Mouse (Mus musculus): ENCODE measurements around the gene Smg6. TPM values are rescaled to one million over a fixed set of nuclear protein-coding genes. Genes with fewer than 3 reads are reported as not detected.

Gene Smg6
- polyA plus RNA-seq, 1 experiment from 2014 or later = 18.5 TPM

GRCm38 (mm10) chr11:75168590-75169361, 243.2 kb downstream of the Smg6 start:
- peak; percentile 93 for DNase-seq (ENCODE audit: low spot score)
- H3K4me3 ChIP-seq (ENCODE audit: low read depth, low read length) = peak overlapping the region; percentile 54
- ATAC-seq (ENCODE audit: insufficient number of reproducible peaks, low FRiP score, low TSS enrichment, low read depth) = no peak
- WGBS = under 1% methylated on average over 79 of the region's 83 CpGs
- H3K9ac ChIP-seq (ENCODE audit: low read length) = peak overlapping the region; percentile 68
- H3K9me3 ChIP-seq (ENCODE audit: control insufficient read depth, low read length) = no peaks in the 10 kb centered on the region
- peaks cover 45% of the 10 kb centered on the region for H3K4me1 ChIP-seq (ENCODE audit: control insufficient read depth, insufficient read depth, low read length)
- H3K27ac ChIP-seq (replicated peaks; ENCODE audit: low read depth, low read length) = peak overlapping the region; percentile 59; the same call in 1 of the 2 replicates
- peaks cover 2% of the 10 kb centered on the region; the same call in 1 of the 2 replicates for H3K36me3 ChIP-seq (ENCODE audit: control insufficient read depth, insufficient read depth, low read length)
- H3K27me3 ChIP-seq (ENCODE audit: control insufficient read depth, insufficient read depth, low read length) = peaks cover 96% of the 10 kb centered on the region
- H3K4me2 ChIP-seq (ENCODE audit: low read depth, severe bottlenecking) = peak overlapping the region; percentile 92

GRCm38 (mm10) chr11:75169405-75170080, 243.9 kb downstream of the Smg6 start, which contains the start of gene Hic1:
Gene Hic1, minus strand, starts transcription at chr11:75169519.
- Histone ChIP-seq H3K36me3 (ENCODE audit: control insufficient read depth, insufficient read depth, low read length) (peaks cover 2% of the 10 kb centered on the region; the same call in 1 of the 2 replicates), H3K4me1 (ENCODE audit: control insufficient read depth, insufficient read depth, low read length) (peaks cover 48% of the 10 kb centered on the region), H3K27me3 (ENCODE audit: control insufficient read depth, insufficient read depth, low read length) (peaks cover 89% of the 10 kb centered on the region), H3K4me2 (ENCODE audit: low read depth, severe bottlenecking) (peak within 1 kb of the TSS; percentile 92), H3K4me3 (ENCODE audit: low read depth, low read length) (peak within 1 kb of the TSS; percentile 54), H3K27ac (replicated peaks; ENCODE audit: low read depth, low read length) (peak within 1 kb of the TSS; percentile 59; the same call in 1 of the 2 replicates), H3K9me3 (ENCODE audit: control insufficient read depth, low read length) (no peaks in the 10 kb centered on the region), H3K9ac (ENCODE audit: low read length) (peak within 1 kb of the TSS; percentile 68)
- DNase-seq (ENCODE audit: low spot score) = peak; percentile 41
- 5% methylated on average over 23 of the region's 23 CpGs for WGBS
- no peak for ATAC-seq (ENCODE audit: insufficient number of reproducible peaks, low FRiP score, low TSS enrichment, low read depth)

- H3K27ac ChIP-seq (replicated peaks; ENCODE audit: low read depth, low read length) = no peak overlapping the region
These were observed 244.6 kb downstream of the Smg6 start for GRCm38 (mm10) chr11:75170136-75170751.

GRCm38 (mm10) chr11:75171186-75171865, 245.7 kb downstream of the Smg6 start:
- Histone ChIP-seq H3K4me3 (ENCODE audit: low read depth, low read length) (0 out of 2 replicates have a peak overlapping the region, but pooled peaks have one; percentile 5), H3K36me3 (ENCODE audit: control insufficient read depth, insufficient read depth, low read length) (peaks cover 2% of the 10 kb centered on the region; the same call in 1 of the 2 replicates), H3K9ac (ENCODE audit: low read length) (no peak overlapping the region), H3K27ac (replicated peaks; ENCODE audit: low read depth, low read length) (no peak overlapping the region), H3K27me3 (ENCODE audit: control insufficient read depth, insufficient read depth, low read length) (peaks cover 71% of the 10 kb centered on the region), H3K9me3 (ENCODE audit: control insufficient read depth, low read length) (no peaks in the 10 kb centered on the region), H3K4me2 (ENCODE audit: low read depth, severe bottlenecking) (no peak overlapping the region), H3K4me1 (ENCODE audit: control insufficient read depth, insufficient read depth, low read length) (peaks cover 35% of the 10 kb centered on the region)
- WGBS = 10% methylated on average over 17 of the region's 17 CpGs
- ATAC-seq (ENCODE audit: insufficient number of reproducible peaks, low FRiP score, low TSS enrichment, low read depth) (no peak), DNase-seq (ENCODE audit: low spot score) (no peak)

More at GRCm38 (mm10) chr11:75170136-75170751, 244.6 kb downstream of the Smg6 start:
- Histone ChIP-seq H3K4me1 (ENCODE audit: control insufficient read depth, insufficient read depth, low read length) (peaks cover 44% of the 10 kb centered on the region), H3K9ac (ENCODE audit: low read length) (0 out of 2 replicates have a peak overlapping the region, but pooled peaks have one; percentile 7), H3K36me3 (ENCODE audit: control insufficient read depth, insufficient read depth, low read length) (peaks cover 2% of the 10 kb centered on the region; the same call in 1 of the 2 replicates), H3K27me3 (ENCODE audit: control insufficient read depth, insufficient read depth, low read length) (peaks cover 82% of the 10 kb centered on the region), H3K4me3 (ENCODE audit: low read depth, low read length) (peak overlapping the region; percentile 54), H3K9me3 (ENCODE audit: control insufficient read depth, low read length) (no peaks in the 10 kb centered on the region), H3K4me2 (ENCODE audit: low read depth, severe bottlenecking) (peak overlapping the region; percentile 92)
- peak; percentile 96 for DNase-seq (ENCODE audit: low spot score)
- ATAC-seq (ENCODE audit: insufficient number of reproducible peaks, low FRiP score, low TSS enrichment, low read depth) = peak; percentile 38; the same call in 1 of the 2 replicates
- under 1% methylated on average over 38 of the region's 38 CpGs for WGBS

GRCm38 (mm10) chr11:75172151-75173094, 246.8 kb downstream of the Smg6 start:
- Histone ChIP-seq H3K4me3 (ENCODE audit: low read depth, low read length) (peak overlapping the region; percentile 54), H3K4me2 (ENCODE audit: low read depth, severe bottlenecking) (peak overlapping the region; percentile 54), H3K9ac (ENCODE audit: low read length) (no peak overlapping the region), H3K9me3 (ENCODE audit: control insufficient read depth, low read length) (no peaks in the 10 kb centered on the region), H3K4me1 (ENCODE audit: control insufficient read depth, insufficient read depth, low read length) (peaks cover 32% of the 10 kb centered on the region), H3K27ac (replicated peaks; ENCODE audit: low read depth, low read length) (no peak overlapping the region), H3K27me3 (ENCODE audit: control insufficient read depth, insufficient read depth, low read length) (peaks cover 60% of the 10 kb centered on the region), H3K36me3 (ENCODE audit: control insufficient read depth, insufficient read depth, low read length) (0 out of 2 replicates have a peak, but pooled peaks cover 2% of the 10 kb centered on the region)
- ATAC-seq (ENCODE audit: insufficient number of reproducible peaks, low FRiP score, low TSS enrichment, low read depth) (no peak), DNase-seq (ENCODE audit: low spot score) (peak; percentile 49)
- WGBS = 1% methylated on average over 74 of the region's 75 CpGs

GRCm38 (mm10) chr11:75173095-75173798, 247.6 kb downstream of the Smg6 start:
- Histone ChIP-seq H3K4me1 (ENCODE audit: control insufficient read depth, insufficient read depth, low read length) (peaks cover 36% of the 10 kb centered on the region), H3K9ac (ENCODE audit: low read length) (no peak overlapping the region), H3K4me2 (ENCODE audit: low read depth, severe bottlenecking) (peak overlapping the region; percentile 54), H3K36me3 (ENCODE audit: control insufficient read depth, insufficient read depth, low read length) (0 out of 2 replicates have a peak, but pooled peaks cover 2% of the 10 kb centered on the region), H3K27me3 (ENCODE audit: control insufficient read depth, insufficient read depth, low read length) (peaks cover 53% of the 10 kb centered on the region), H3K27ac (replicated peaks; ENCODE audit: low read depth, low read length) (no peak overlapping the region), H3K9me3 (ENCODE audit: control insufficient read depth, low read length) (no peaks in the 10 kb centered on the region), H3K4me3 (ENCODE audit: low read depth, low read length) (peak overlapping the region; percentile 54)
- ATAC-seq (ENCODE audit: insufficient number of reproducible peaks, low FRiP score, low TSS enrichment, low read depth) = peak; percentile 71
- peak; percentile 95 for DNase-seq (ENCODE audit: low spot score)
- WGBS = 1% methylated on average over 71 of the region's 71 CpGs

GRCm38 (mm10) chr11:75173799-75174165, 248.2 kb downstream of the Smg6 start:
- Histone ChIP-seq H3K9me3 (ENCODE audit: control insufficient read depth, low read length) (no peaks in the 10 kb centered on the region), H3K36me3 (ENCODE audit: control insufficient read depth, insufficient read depth, low read length) (0 out of 2 replicates have a peak, but pooled peaks cover 2% of the 10 kb centered on the region), H3K27me3 (ENCODE audit: control insufficient read depth, insufficient read depth, low read length) (peaks cover 47% of the 10 kb centered on the region), H3K4me2 (ENCODE audit: low read depth, severe bottlenecking) (peak overlapping the region; percentile 54), H3K9ac (ENCODE audit: low read length) (no peak overlapping the region), H3K4me1 (ENCODE audit: control insufficient read depth, insufficient read depth, low read length) (peaks cover 32% of the 10 kb centered on the region), H3K27ac (replicated peaks; ENCODE audit: low read depth, low read length) (no peak overlapping the region), H3K4me3 (ENCODE audit: low read depth, low read length) (peak overlapping the region; percentile 54)
- 4% methylated on average over 15 of the region's 15 CpGs for WGBS
- DNase-seq (ENCODE audit: low spot score) = no peak
- no peak for ATAC-seq (ENCODE audit: insufficient number of reproducible peaks, low FRiP score, low TSS enrichment, low read depth)

Data from limb, embryonic 11.5 days (tissue).